Mouse (Mus musculus): ENCODE measurements around the gene Prph. TPM values are rescaled to one million over a fixed set of nuclear protein-coding genes. Genes with fewer than 3 reads are reported as not detected.
"Not testable (repeated sequence)": the region's sequence is repeated elsewhere in the genome, so short reads cannot be mapped to it uniquely, and the experiment has no call there.

The Prph gene
- total RNA-seq, 2 experiments from 2014 or later, result 1.7 to 6.2 TPM

DNA sequence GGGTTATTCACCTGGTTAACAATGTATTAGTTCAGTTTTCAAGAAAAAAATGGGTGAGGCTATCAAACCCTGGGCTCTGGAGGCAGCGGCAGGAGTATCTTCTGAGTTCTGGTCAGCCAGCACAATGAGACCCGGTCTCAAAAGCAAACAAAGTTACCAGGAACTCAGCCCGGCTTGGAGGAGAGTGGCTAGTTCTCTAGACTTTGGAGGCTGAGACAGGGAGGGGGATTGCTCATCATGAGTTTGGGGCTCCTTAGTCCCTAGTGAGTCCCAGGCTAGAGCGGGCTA lies 23.6 kb upstream of the Prph start:
- DNase-seq (ENCODE audit: low spot score in 2 of 2), result no peak
- intact Hi-C loops (cut with DNase I), result no loop called here

DNA sequence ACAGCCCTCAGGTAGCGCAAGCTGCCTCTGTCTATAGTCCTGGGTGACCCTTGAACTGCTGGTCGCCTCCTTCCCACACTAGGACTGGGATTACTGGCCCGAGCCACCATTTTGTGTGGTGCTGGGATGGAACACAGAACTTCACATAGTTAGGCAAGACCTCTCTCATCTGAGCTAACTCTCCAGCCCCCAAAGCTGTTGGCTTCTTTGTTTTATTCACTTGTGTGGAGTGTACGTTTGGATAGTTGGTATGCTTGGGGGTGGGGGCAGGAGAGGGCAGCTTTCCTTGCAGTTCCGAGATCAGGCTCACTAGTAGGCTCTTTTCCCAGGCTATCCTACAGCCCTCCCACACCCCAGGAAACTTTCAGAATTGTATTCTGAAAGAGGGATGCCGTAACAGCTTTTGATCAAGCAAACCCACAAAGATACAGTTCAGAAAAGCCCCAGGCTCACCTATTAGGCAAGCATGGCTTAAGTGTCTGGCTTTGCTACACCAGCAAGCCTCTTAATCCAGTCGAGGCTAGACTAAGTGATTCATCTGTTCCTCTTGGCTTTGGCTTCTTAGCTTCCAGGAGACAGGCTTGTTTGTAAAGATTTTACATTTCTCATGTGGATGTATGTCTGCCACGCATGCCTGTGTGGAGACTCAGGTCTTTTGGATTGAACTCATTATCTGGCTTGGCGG lies 22.8 kb upstream of the Prph start:
- intact Hi-C loops (cut with DNase I), result no loop called here
- no peak for DNase-seq (ENCODE audit: low spot score in 2 of 2)

DNA sequence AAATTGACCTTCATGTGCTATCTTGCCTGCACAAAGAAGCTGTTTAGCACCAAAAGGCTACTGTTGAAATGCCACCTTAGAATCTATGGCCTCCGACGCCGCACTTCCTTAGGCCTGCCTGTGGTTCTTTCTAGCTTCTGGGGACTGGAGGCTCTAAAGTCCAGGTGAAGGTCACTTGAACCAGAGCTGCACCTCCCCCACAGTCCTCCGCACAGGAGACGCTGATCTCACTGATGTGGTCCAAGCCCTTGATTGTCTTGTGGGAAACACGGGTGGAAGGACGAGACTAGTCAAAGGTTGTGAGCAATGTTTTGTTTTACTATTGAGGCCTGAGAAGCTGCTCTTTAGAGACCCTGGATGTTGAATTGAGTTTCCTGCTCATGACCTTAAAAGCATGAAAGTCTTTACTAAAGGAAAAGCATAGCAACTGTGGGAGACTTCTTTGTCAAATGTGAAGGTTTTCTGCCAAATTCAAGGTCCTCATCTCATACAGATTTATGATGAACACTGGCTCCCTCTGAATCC lies 22.2 kb upstream of the Prph start:
- intact Hi-C loops (cut with DNase I), result no loop called here
- DNase-seq (ENCODE audit: low spot score in 2 of 2), result no peak

DNA sequence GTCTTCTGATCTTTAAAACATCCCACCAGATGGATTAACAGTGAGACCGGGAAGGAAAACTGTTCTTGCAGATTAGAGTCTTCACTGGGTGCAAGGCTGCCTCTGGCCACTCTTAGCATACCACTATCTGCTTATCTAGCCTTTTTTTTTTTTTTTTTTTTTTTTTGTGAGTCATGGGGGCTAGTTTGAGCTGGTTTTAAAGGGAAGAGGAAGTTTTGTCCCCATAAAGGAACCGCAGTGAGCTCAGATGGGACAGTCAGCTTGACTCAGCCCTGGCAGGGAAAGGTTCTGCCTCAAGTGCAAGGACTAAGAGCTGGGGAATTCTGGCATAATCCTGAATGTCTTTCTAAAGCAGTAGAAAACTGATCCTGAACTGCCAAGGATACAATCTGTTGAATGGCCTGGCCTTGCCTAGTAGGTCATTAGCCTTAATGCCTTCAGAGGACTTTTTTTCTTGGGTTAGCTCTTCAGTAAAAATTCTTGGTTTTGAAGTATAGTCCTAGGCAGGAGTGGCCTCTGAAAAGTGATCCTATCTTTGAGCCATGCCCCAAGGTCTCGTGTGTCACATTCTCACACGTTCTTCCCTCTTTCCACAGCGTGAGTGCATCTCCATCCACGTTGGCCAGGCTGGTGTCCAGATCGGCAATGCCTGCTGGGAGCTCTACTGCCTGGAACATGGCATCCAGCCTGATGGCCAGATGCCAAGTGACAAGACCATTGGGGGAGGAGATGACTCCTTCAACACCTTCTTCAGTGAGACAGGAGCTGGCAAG lies 21.3 kb upstream of the Prph start:
- no peak for DNase-seq (ENCODE audit: low spot score in 2 of 2)

DNA sequence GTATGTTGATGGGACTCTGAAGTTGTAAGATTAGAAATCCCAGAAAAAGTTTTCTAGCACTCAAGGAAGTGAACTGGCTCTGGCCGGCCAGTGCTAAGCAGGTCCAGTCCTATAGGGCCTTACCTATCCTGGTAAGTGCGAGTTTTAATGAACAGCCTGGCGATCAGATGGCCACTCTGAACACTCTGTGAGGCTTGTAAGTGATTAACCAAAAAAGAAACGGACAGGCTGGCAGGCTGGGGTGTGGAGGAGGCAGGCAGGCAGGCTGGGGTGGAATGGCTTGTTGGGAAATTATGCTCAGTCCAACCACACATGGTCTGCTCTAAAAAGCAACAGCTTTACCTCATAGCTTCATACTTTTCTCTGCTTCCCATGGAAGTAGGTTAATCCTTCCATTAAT lies 19.5 kb upstream of the Prph start:
- peak in 1 of 2 experiments; percentile 26 for DNase-seq (ENCODE audit: low spot score in 2 of 2)
- intact Hi-C loops (cut with DNase I), result no loop called here

More for the DNA sequence above, 21.3 kb upstream of the Prph start:
- intact Hi-C loops (cut with DNase I), result no loop called here

DNA sequence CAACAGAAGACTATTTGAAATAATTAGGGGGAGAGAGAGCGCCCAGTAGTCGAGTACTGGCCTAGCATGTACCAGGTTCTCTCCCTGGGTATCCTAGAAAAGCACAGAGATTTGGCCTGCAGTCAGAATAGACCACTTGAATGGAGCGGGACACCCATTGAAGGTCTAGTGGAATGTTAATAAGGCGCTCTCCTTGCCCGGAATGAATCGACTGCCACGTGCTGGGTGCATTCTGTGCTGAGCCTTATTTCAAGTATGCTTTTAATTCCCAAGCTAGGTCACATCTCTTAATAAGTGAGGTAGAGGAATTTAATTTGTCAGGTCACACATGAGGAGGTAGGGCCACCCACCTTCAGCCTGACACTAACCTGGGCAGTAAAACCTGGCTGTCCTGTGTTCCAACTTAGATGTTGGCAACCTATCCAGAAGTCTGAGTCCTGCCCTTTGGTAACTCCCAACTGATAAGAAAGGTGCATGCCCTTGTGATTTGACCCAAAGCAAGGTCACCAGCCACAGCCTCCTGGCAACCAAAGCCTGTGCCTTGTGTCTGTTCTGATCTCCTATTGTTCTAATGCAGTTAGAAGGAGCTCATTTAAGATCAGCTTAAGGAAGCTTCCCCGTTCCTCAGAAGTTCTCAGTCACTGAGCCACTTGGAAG lies 18.6 kb upstream of the Prph start:
- intact Hi-C loops (cut with DNase I), result no loop called here
- no peak for DNase-seq (ENCODE audit: low spot score in 2 of 2)

DNA sequence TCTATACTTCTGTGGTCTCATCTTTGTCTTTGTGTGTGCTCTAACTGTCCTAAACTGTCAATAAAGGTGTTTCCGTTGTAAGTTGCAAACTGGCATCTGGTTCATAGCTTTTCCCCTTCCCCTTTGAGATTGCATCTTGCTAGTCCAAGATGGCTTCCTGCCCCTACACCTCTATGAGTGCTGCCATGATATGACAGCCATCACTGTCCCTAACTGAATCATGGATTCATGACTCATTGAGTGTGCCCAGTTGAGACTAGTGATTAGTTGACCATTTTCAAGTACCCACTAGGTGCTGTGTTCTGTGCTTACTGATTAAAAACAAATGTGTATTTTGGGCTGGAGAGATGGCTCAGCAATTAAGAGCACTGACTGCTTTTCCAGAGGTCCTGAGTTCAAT lies 16.9 kb upstream of the Prph start:
- DNase-seq (ENCODE audit: low spot score in 2 of 2), result no peak
- intact Hi-C loops (cut with DNase I), result no loop called here

DNA sequence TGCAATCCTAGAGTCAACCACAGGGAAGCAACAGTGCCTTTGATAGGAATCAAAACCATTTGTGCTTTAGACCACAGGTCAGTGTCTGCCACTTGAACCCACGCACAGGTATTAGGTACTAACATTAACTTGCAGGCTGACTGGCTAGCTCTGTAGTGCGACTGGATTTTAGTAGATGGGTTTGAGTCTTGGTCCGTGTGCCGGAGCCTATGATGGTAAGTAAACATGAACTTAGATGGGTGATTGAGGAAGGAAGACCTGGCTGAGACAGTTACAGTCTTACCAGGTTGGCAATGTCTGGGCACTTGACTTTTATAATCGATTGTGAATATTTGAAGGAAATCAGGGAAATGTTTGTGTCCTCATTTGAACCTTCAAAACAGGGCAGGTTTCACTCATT lies 16.2 kb upstream of the Prph start:
- no peak for DNase-seq (ENCODE audit: low spot score in 2 of 2)
- intact Hi-C loops (cut with DNase I), result no loop called here

DNA sequence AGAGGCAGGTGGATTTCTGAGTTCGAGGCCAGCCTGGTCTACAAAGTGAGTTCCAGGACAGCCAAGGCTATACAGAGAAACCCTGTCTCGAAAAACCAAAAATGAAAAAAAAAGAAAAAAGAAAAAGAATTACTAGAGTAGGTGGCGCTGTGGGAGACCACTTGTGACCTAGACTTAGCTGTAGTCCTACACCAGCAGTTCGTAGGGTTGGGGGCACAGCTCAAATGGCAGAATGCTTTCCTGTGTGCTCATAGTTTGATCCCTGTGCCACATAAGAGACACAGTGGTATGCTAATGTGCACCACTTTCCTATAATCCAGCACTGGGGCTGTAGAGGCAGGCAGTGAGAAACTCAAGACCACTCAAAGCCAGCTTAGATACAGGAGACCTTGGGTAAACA lies 15.7 kb upstream of the Prph start:
- DNase-seq (ENCODE audit: low spot score in 2 of 2), result no peak
- intact Hi-C loops (cut with DNase I), result no loop called here

DNA sequence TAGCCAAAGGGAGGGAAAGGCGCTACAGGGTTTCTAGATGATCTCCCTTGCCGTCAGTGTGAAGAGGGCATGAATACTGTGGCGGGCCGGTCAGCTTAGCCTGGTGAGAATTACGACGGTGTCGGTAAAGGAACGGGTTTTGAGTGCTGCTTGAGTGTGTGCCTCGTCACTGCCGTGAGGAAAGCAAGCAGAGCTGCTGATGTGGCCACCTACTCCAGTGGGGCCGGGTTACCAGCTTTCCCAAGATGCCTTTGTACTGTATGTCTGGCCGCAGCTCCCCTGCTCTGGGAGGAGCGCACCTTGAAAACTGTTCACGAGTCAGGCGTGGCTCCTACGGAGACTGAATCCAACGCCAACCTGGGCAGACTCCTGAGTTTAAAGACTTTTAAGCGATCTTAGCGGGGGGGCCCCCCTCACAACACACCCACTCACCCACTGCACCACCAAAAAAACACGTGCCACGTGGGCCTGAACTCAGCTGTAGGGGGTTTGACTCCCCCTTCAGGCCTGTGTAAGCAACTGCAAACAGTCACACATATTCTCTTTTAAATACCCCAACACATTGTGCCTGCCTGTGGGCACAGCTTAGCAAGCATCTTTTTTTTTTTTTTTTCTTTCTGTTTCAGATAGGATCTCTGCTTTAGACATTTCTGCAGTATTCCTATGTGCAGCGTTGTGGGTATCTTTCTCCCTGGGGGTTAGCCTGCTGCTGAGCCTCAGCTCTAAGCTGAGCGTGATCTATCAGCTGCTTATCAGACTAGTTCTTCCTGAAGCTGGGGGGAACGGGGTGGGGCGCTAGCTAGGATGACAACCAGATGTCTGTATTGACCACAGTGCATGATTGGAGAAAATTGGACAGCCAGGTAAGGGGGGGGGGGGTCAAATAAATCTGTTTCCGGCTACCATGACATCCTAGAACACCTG lies 14.7 kb upstream of the Prph start:
- DNase-seq (ENCODE audit: low spot score in 2 of 2), result no peak
- intact Hi-C loops (cut with DNase I), result no loop called here

DNA sequence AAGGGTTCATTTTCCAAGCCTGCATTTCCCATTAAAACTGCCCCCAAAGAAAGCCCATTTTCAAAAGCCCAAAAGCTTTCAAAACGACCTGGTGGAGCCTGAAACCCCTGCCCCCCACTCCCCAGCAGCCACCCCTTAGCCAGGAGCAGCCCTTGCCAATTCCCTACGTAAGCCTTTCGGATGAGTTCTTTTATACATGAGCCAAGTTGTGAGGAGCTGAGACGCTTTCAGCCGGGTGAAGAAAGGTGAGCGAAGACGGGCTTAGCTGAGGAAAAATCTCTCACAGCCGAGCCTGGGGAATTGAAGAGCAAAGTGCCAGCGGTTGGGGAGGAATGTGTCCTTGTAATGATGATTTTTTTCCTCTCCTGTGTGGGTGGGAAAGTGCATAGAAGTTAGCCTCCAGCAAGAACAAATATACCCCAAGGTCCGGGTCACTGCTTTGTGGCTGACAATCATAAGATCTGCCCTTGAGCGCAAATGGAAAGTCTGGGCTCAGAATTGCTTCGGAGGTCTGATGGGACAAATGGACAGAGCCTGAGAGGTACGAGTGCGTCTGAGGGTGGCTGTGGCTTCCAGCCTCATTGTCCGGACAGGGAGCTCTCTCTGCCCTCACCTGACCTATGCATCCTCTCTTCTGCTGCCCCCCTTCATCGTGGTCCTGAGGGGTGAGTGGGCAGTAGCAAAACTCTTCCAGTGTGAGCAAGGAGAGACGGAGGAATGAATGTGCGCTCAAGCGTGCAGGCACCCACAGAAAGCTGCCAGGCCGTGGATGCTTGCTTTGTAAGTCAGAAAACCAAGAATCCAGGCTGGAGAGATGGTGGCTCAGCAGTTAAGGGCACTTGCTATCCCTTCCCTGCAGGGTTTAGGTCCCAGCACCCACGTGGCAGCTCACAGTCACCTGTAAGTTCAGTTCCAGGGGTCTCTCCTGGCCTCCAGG lies 13.8 kb upstream of the Prph start:
- intact Hi-C loops (cut with DNase I), result no loop called here
- DNase-seq (ENCODE audit: low spot score in 2 of 2), result no peak

DNA sequence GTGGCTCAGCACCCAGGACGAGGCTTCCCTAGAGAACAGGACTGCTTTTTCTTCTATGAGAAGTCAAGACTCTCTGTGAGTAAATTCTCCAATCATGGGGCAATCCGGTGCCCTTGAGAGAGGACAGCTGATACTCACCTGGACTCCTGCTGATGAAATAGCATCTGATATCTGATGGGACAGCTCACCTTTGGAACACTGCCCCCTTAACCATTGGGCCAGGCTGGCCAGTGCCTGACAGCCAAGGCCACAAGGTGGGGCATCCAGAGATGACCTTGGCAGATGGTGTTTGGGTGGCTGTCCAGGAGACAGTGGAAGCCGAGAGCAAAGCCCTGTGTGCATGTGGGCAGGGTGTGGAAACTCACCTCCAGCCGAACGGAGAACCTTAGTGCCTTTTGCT lies 12.6 kb upstream of the Prph start:
- intact Hi-C loops (cut with DNase I), result no loop called here
- DNase-seq (ENCODE audit: low spot score in 2 of 2), result no peak

DNA sequence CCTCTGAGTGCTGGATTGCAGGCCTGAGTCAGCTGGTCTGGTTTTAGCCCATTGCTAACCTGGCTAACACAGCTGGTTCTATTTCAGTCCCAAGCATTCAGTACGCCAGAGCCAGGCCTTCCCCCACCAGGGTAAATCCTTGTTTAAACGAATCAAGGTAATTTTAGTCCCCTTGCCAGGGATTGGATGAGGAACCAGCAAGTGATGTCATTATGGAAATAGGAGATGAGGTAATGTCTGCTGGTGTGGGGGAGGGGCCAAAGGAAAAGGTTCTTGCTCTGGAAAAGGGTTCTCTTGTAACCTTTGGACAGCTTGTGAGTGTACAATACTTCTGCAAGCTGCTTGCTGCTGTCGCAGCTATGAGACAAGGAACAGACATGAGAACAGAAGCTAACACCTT lies 10.1 kb upstream of the Prph start:
- intact Hi-C loops (cut with DNase I), result no loop called here
- peak in 1 of 2 experiments; percentile 69 for DNase-seq (ENCODE audit: low spot score in 2 of 2)

DNA sequence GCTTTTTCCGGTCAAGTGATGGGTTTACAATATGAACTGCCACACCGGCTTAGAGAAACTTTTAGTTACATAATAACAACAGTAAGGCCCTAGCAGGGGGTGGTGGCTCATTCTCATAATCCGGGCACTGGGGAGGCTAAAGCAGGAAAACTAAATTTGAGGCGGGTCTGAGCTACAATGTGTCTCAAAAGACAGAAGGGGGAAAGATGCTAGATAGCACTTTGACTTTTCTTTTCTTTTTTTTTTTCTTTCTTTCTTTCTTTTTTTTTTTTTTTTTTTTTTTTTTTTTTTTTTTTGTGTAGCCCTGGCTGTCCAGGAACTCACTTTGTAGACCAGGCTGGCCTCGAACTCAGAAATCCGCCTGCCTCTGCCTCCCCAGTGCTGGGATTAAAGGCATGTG lies 9.2 kb upstream of the Prph start:
- intact Hi-C loops (cut with DNase I), result not testable (repeated sequence)

DNA sequence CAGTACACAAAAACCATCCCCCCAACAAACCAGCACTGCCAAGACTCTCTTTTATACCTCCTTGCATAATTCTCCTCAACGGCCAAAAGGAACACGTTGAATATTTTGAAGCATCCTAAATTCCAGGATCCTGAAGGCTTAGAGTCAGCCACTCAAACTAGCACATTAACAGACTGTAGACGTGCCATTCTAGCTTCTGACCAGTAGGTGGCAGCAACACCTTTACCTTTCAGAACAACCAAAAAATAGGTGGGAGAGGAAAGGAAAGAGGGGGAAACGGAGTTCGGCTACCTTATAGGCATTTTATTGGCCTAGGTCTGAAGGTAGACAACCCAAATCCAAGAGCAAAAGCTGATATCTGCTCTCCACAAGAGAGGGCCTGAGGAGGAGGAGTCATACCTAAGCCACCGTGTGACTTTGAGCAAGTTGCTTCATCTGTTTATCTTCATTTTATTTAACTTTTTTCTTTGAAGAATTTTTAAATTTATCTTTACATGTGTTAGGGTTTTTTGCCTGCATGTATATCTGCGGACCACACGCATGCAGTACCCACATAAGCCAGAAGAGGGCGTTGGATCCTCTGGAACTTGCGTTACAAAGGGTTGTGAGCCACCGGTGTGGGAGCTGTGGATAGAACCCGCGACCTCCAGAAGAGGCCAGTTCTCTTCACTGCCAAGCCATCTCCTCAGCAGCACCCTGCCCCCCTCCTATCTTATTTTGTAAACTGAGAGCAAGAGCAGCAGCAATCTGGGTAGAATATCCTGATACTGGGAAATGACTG lies 5.3 kb upstream of the Prph start:
- intact Hi-C loops (cut with DNase I), result loop anchor here (5.0 kb wide), 1 partner anchor 48 kb away; no protein-coding TSS in a partner anchor
- peak; percentile 74 to 77 for DNase-seq (ENCODE audit: low spot score in 2 of 2)

More for the DNA sequence above, 9.2 kb upstream of the Prph start:
- DNase-seq (ENCODE audit: low spot score in 2 of 2), result not testable (repeated sequence)

DNA sequence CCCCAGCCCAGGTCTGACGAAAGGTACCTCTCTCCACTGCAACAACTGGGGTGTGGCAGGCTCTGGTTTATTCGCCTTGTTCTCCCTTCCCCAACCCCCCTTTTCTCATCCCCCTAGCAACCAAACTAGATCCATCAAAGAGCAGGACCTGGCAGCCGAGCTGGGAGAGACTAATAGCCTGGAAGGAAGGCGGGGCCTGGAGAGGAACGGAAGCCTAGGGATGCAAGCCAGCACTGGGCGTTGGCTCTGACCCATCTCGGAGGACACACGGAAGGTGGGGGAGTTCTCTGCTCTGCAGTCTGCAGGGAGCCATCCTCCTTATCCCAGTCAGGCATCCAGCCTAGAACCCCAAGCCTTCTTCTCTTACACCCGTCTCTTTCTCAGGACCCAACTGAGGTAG lies 1.6 kb upstream of the Prph start:
- DNase-seq (ENCODE audit: low spot score in 2 of 2), result no peak
- intact Hi-C loops (cut with DNase I), result loop anchor here (5.0 kb wide), 1 partner anchor 44 kb away; no protein-coding TSS in a partner anchor

DNA sequence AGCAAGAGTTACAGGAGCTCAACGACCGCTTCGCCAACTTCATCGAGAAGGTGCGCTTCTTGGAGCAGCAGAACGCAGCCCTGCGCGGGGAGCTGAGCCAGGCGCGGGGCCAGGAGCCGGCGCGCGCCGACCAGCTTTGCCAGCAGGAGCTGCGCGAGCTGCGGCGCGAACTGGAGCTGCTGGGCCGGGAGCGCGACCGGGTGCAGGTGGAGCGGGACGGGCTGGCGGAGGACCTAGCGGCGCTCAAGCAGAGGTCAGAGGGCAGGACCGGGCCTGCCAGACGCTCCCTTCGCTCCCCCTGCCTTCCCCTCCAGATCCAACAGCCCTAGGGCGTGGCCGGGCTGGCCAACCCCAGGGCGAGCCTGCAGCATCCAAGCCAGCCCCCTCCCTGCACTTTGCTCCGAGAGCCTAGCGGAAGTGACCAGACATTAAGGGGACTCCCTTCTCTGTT lies 562 bp downstream of the Prph start:
- peak in 1 of 2 experiments; percentile 55 for DNase-seq (ENCODE audit: low spot score in 2 of 2)
- intact Hi-C loops (cut with DNase I), result no loop called here

DNA sequence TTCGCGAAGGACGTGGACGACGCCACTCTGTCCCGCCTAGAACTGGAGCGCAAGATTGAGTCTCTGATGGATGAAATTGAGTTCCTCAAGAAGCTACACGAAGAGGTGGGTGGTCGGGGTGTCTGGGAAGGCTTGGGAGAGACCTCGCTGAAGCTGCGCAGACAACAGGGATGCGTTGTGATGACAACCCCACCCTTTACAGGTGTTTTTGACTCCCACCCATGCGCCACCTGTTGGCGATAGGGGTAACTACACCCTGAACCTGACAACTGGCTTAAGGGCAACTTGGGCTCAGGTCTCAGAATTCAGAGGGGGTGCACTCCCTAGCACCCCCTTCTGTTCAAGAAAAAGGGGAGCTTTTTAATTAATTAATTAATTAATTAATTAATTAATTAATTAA lies 1.4 kb downstream of the Prph start:
- DNase-seq (ENCODE audit: low spot score in 2 of 2), result no peak
- intact Hi-C loops (cut with DNase I), result no loop called here
